Mouse (Mus musculus) adrenal gland, postnatal 14 days (tissue): Measurements from ENCODE around the gene Pex14. TPM values are rescaled to one million over a fixed set of nuclear protein-coding genes. Genes with fewer than 3 reads are reported as not detected.
"Not testable (repeated sequence)": the region's sequence is repeated elsewhere in the genome, so short reads cannot be mapped to it uniquely, and the experiment has no call there.

Experiments used
- DNase-seq: peaks from one replicate; pipeline ENCODE4 v3.0.0; 2021; ENCODE audit warnings: mixed read lengths
- long read RNA-seq, 2 experiments: library from polyadenylated mRNA; stranded (forward); transcript quantifications; one replicate each; pipeline ENCODE4 v2.0.0; 2021
- total RNA-seq: library from RNA; stranded (reverse); gene quantifications from 2 replicates; pipeline ENCODE4 v1.2.3, GENCODE M21; 2021

The Pex14 gene
- total RNA-seq, result 61.7 and 64.1 TPM in 2 replicates
- long read RNA-seq, experiment 1, transcript Pex14-201 (9 exons, 2,006 nt), result major isoform, 201 of 231 reads
- long read RNA-seq, experiment 1, partial matches to known transcripts, result 8 of 231 reads
- long read RNA-seq, experiment 1, other reads (novel, unspliced or antisense), result 21 of 231 reads
- long read RNA-seq, experiment 2, transcript Pex14-201 (9 exons, 2,006 nt), result major isoform, 142 of 176 reads
- long read RNA-seq, experiment 2, partial matches to known transcripts, result 13 of 176 reads
- long read RNA-seq, experiment 2, other reads (novel, unspliced or antisense), result 21 of 176 reads

- DNase-seq, result peak; percentile 94
Measured at GRCm38 (mm10) chr4:149099369-149100017, at the start of gene Pex14. Gene Pex14, minus strand, starts transcription at chr4:149099876.

- DNase-seq, result no peak
Measured at GRCm38 (mm10) chr4:149149196-149149595, 49.5 kb upstream of the Pex14 start.

- no peak for DNase-seq
Measured at GRCm38 (mm10) chr4:149148084-149148483, 48.4 kb upstream of the Pex14 start.

- no peak for DNase-seq
Measured at GRCm38 (mm10) chr4:149147528-149147927, 47.9 kb upstream of the Pex14 start.

GRCm38 (mm10) chr4:149145151-149145550, 45.5 kb upstream of the Pex14 start:
- no peak for DNase-seq

GRCm38 (mm10) chr4:149144459-149144858, 44.8 kb upstream of the Pex14 start:
- DNase-seq, result peak; percentile 89

- DNase-seq, result no peak
Measured at GRCm38 (mm10) chr4:149143594-149143993, 43.9 kb upstream of the Pex14 start.

- DNase-seq, result no peak
Measured at GRCm38 (mm10) chr4:149138515-149138914, 38.8 kb upstream of the Pex14 start.

- DNase-seq, result peak; percentile 95
Measured at GRCm38 (mm10) chr4:149136982-149137770, 37.5 kb upstream of the Pex14 start, which contains the start of gene Cenps. Gene Cenps, minus strand, starts transcription at chr4:149137629.

GRCm38 (mm10) chr4:149136116-149136850, 36.6 kb upstream of the Pex14 start:
- DNase-seq, result no peak

- DNase-seq, result no peak
Measured at GRCm38 (mm10) chr4:149133395-149133794, 33.7 kb upstream of the Pex14 start.

GRCm38 (mm10) chr4:149131789-149132565, 32.3 kb upstream of the Pex14 start:
- DNase-seq, result no peak

GRCm38 (mm10) chr4:149131021-149131752, 31.5 kb upstream of the Pex14 start:
- no peak for DNase-seq

- no peak for DNase-seq
Measured at GRCm38 (mm10) chr4:149128467-149128866, 28.8 kb upstream of the Pex14 start.

- DNase-seq, result no peak
Measured at GRCm38 (mm10) chr4:149126663-149127062, 27.0 kb upstream of the Pex14 start, which contains the start of gene Cort. Gene Cort, minus strand, starts transcription at chr4:149126763.

- no peak for DNase-seq
Measured at GRCm38 (mm10) chr4:149126115-149126509, 26.4 kb upstream of the Pex14 start.

GRCm38 (mm10) chr4:149125341-149126114, 25.9 kb upstream of the Pex14 start:
- no peak for DNase-seq

- DNase-seq, result no peak
Measured at GRCm38 (mm10) chr4:149123432-149123831, 23.8 kb upstream of the Pex14 start.

- not testable (repeated sequence) for DNase-seq
Measured at GRCm38 (mm10) chr4:149119978-149120562, 20.4 kb upstream of the Pex14 start.
